9 mouse cellular contexts compared by ENCODE assay signal in the genomic region with DNA sequence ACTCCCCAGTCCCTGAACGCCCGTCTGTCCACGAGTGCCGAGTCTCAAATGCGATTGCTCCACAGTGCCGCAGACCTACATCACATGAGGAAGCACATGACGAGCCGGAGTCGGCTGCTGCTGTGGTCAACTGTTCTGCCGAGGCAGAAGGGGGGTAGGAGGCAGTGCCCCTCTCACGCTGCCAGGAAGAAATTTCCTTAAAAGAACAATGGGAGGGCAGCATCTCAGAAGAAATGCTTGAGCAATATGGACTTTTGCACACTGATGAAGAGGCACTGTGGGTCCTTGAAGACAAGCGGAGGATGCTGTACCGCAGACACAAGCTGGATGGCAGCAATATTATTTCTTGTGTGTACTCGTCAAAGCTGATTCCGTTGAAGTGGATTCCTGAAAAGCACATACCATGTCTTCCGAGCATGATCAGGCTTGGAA.
DNase-seq lines count a peak whose midpoint lies in the region; ATAC-seq and TF ChIP-seq lines count a peak whose summit lies in the region.
"Had no signal": no experiment of that assay in that cellular context is flagged by ENCODE, and none has a peak within 500 bp of the region (broad histone marks: within the 10 kb centered on the region; RNA-seq: fewer than 3 reads in every experiment).

No protein-coding gene starts in this region.

- peak overlapping the region; percentile 76 for H3K27ac ChIP-seq in cerebellum, adult 2 months (ENCODE audit: insufficient read depth, low read length)
- peak overlapping the region; percentile 91 for H3K27ac ChIP-seq in hindbrain, embryonic 15.5 days (replicated peaks)
- peak overlapping the region; percentile 96 for H3K27ac ChIP-seq in left cerebral cortex, adult 2 months

- H3K9ac ChIP-seq in hindbrain, embryonic 15.5 days: peak overlapping the region; percentile 49

- H3K4me1 ChIP-seq in cerebellum, adult 2 months (ENCODE audit: control insufficient read depth, insufficient read depth, low read length): peaks cover 3% of the 10 kb centered on the region; the same call in 1 of the 2 replicates
- peaks cover 52% of the 10 kb centered on the region for H3K4me1 ChIP-seq in hindbrain, embryonic 15.5 days (replicated peaks)

- 3% methylated on average over 16 of the region's 16 CpGs for WGBS in cerebellum, adult 2 months
- WGBS in hindbrain, embryonic 15.5 days: 13% methylated on average over 16 of the region's 16 CpGs

- intact Hi-C loops in left cerebral cortex, adult 2 months (cut with DNase I): loop anchor here (2.0 to 5.0 kb wide), 4 partner anchors 122 to 1417 kb away; no protein-coding TSS in a partner anchor

- DNase-seq in Muller cell, postnatal 12 days (ENCODE audit: inconsistent ontology term): peak; percentile 77
- peak; percentile 76 to 80 for DNase-seq in cerebellum, adult 2 months
- DNase-seq in frontal cortex, postnatal 36 days (ENCODE audit: low spot score in 2 of 2): peak; percentile 89 to 91
- peak; percentile 80 to 83 for DNase-seq in left cerebral cortex, adult 2 months (ENCODE audit: extremely low spot score in 1 of 2, low spot score in 2 of 2)
- peak; percentile 71 for DNase-seq in right cerebral cortex, postnatal 4 days
- no peak for DNase-seq in urinary bladder, adult 18-20 months (ENCODE audit: low spot score in 2 of 2)

- no peaks in the 10 kb centered on the region for H3K9me3 ChIP-seq in hindbrain, embryonic 15.5 days

- TF ChIP-seq CTCF in cerebellum, adult 2 months (IDR thresholded peaks at IDR 0.05; ENCODE audit: borderline replicate concordance, insufficient read depth, low read depth, low read length): peak; percentile 47; the same call in 1 of the 2 replicates
- TF ChIP-seq CTCF in left cerebral cortex, adult 2 months (IDR thresholded peaks at IDR 0.05): peak; percentile 51

- ATAC-seq in hindbrain, embryonic 15.5 days (ENCODE audit: low FRiP score, low read depth): peak; percentile 61
- peak; percentile 58 for ATAC-seq in megakaryocyte-erythroid progenitor cell, adult 5-6 weeks (replicated peaks; ENCODE audit: low FRiP score, low TSS enrichment, poor library complexity, severe bottlenecking)

- TF ChIP-seq POLR2A in cerebellum, adult 2 months (IDR thresholded peaks at IDR 0.05; ENCODE audit: borderline replicate concordance, insufficient read depth, low read length): peak; percentile 40; the same call in 1 of the 2 replicates

- peak overlapping the region; percentile 61 for H3K4me2 ChIP-seq in hindbrain, embryonic 15.5 days

- no peaks in the 10 kb centered on the region for H3K36me3 ChIP-seq in hindbrain, embryonic 15.5 days

- H3K4me3 ChIP-seq in cerebellum, adult 2 months (replicated peaks; ENCODE audit: insufficient read depth, low read depth, low read length): peak overlapping the region; percentile 80
- H3K4me3 ChIP-seq in hindbrain, embryonic 15.5 days: peak overlapping the region; percentile 42
- H3K4me3 ChIP-seq in left cerebral cortex, adult 2 months: peak overlapping the region; percentile 76
- H3K4me3 ChIP-seq: erythroblast, embryonic 14.5 days had no signal

- no peaks in the 10 kb centered on the region for H3K27me3 ChIP-seq in cerebellum, adult 2 months (ENCODE audit: control insufficient read depth, insufficient read depth, low read length)
- H3K27me3 ChIP-seq in hindbrain, embryonic 15.5 days: no peaks in the 10 kb centered on the region

Comparison
In these comparisons a context has a peak if more than half of its experiments do, and no peak if none do; other contexts are left out.
1. DNase-seq: peak in Muller cell, postnatal 12 days (single experiment), cerebellum, adult 2 months (2 of 2), frontal cortex, postnatal 36 days (2 of 2), left cerebral cortex, adult 2 months (2 of 2) and right cerebral cortex, postnatal 4 days (single experiment); none in urinary bladder, adult 18-20 months (0 of 2).
2. Peak in every context shown above with its lines, with median percentiles within 50 percentile points of each other: H3K27ac ChIP-seq and H3K4me3 ChIP-seq.